Mouse (Mus musculus) stomach, embryonic 16.5 days (tissue): Measurements from ENCODE around the gene Lgals3. TPM values are rescaled to one million over a fixed set of nuclear protein-coding genes. Genes with fewer than 3 reads are reported as not detected.

ENCODE experiments used
- polyA plus RNA-seq: library from polyadenylated mRNA; unstranded; fragments of >200 nt; fragmentation: Nextera tagmentation; extraction: Ambion mirVana; gene quantifications from 2 replicates; pipeline ENCODE4 v1.2.1, GENCODE M21; 2015

Gene Lgals3
- polyA plus RNA-seq, 1 experiment from 2014 or later, result 95.3 TPM

Other genes starting within 250 kb of the Lgals3 start
- 5.8 and 5.9 TPM in 2 replicates for gene Gch1, start 178.3 kb upstream of the Lgals3 start, polyA plus RNA-seq
- 23.4 and 25.6 TPM in 2 replicates for gene Wdhd1, start 90.9 kb upstream of the Lgals3 start, polyA plus RNA-seq
- 2.8 and 3.2 TPM in 2 replicates for gene Socs4, start 90.8 kb upstream of the Lgals3 start, polyA plus RNA-seq
- 61.0 and 63.3 TPM in 2 replicates for gene Mapk1ip1l, start 69.5 kb upstream of the Lgals3 start, polyA plus RNA-seq
- gene Dlgap5, start 50.7 kb downstream of the Lgals3 start, polyA plus RNA-seq, result 30.7 and 37.0 TPM in 2 replicates
- 20.4 and 23.1 TPM in 2 replicates for gene Fbxo34, start 82.7 kb downstream of the Lgals3 start, polyA plus RNA-seq
- 13.9 and 14.8 TPM in 2 replicates for gene Atg14, start 202.9 kb downstream of the Lgals3 start, polyA plus RNA-seq